Mouse (Mus musculus): ENCODE results near the gene Olfr1265.

Gene Olfr1265

GRCm38 (mm10) chr2:90035037-90035436, at the start of gene Olfr1265:
TSS of gene Olfr1265 (plus strand) at chr2:90035337.
- DNase-seq (ENCODE audit: low spot score in 2 of 2), result no peak

GRCm38 (mm10) chr2:89990921-89991320, 44.2 kb upstream of the Olfr1265 start, which contains the start of gene Olfr1261:
TSS of gene Olfr1261 (plus strand) at chr2:89991221.
- no peak for DNase-seq (ENCODE audit: low spot score in 2 of 2)

- no peak for DNase-seq (ENCODE audit: low spot score in 2 of 2)
Observed at GRCm38 (mm10) chr2:89999845-90000244, 35.3 kb upstream of the Olfr1265 start, which contains the start of gene Olfr1262. TSS of gene Olfr1262 (plus strand) at chr2:90000145.

GRCm38 (mm10) chr2:90011831-90012230, 23.3 kb upstream of the Olfr1265 start, which contains the start of gene Olfr1263:
TSS of gene Olfr1263 (plus strand) at chr2:90012131.
- DNase-seq (ENCODE audit: low spot score in 2 of 2), result no peak

GRCm38 (mm10) chr2:90025477-90025876, 9.7 kb upstream of the Olfr1265 start, which contains the start of gene Olfr1264:
TSS of gene Olfr1264 (minus strand) at chr2:90025577.
- DNase-seq (ENCODE audit: low spot score in 2 of 2), result no peak

- no peak for DNase-seq (ENCODE audit: low spot score in 2 of 2)
Observed at GRCm38 (mm10) chr2:90063494-90063893, 28.4 kb downstream of the Olfr1265 start, which contains the start of gene Olfr140. TSS of gene Olfr140 (minus strand) at chr2:90063594.

GRCm38 (mm10) chr2:90070065-90070464, 34.9 kb downstream of the Olfr1265 start:
- no peak for DNase-seq (ENCODE audit: low spot score in 2 of 2)
